Mouse (Mus musculus): ENCODE data around the gene Gadl1. TPM values are rescaled to one million over a fixed set of nuclear protein-coding genes. Genes with fewer than 3 reads are reported as not detected.
A peak's percentile ranks its signal among the peaks of the same experiment; 100 is the strongest.

The Gadl1 gene
- polyA plus RNA-seq, 1 experiment: 0.04 TPM

- DNase-seq (ENCODE audit: low read depth): no peak
- TF ChIP-seq CTCF (IDR thresholded peaks at IDR 0.05; ENCODE audit: borderline replicate concordance, extremely low read depth, insufficient read depth, insufficient read length) (no peak), POLR2A (IDR thresholded peaks at IDR 0.05; ENCODE audit: borderline replicate concordance, extremely low read depth, insufficient read depth, insufficient read length, poor library complexity, severe bottlenecking) (no peak)
Measured at GRCm38 (mm10) chr9:115893947-115894346, 15.3 kb upstream of the Gadl1 start.

GRCm38 (mm10) chr9:115908325-115908724 lies 930 bp upstream of the Gadl1 start:
- TF ChIP-seq CTCF (IDR thresholded peaks at IDR 0.05; ENCODE audit: borderline replicate concordance, extremely low read depth, insufficient read depth, insufficient read length) (no peak), POLR2A (IDR thresholded peaks at IDR 0.05; ENCODE audit: borderline replicate concordance, extremely low read depth, insufficient read depth, insufficient read length, poor library complexity, severe bottlenecking) (no peak)
- no peak for DNase-seq (ENCODE audit: low read depth)

- DNase-seq (ENCODE audit: low read depth): no peak
- no peak for TF ChIP-seq CTCF (IDR thresholded peaks at IDR 0.05; ENCODE audit: borderline replicate concordance, extremely low read depth, insufficient read depth, insufficient read length)
- TF ChIP-seq POLR2A (IDR thresholded peaks at IDR 0.05; ENCODE audit: borderline replicate concordance, extremely low read depth, insufficient read depth, insufficient read length, poor library complexity, severe bottlenecking): no peak
Measured at GRCm38 (mm10) chr9:115914006-115914405, 4.8 kb downstream of the Gadl1 start.

DNA sequence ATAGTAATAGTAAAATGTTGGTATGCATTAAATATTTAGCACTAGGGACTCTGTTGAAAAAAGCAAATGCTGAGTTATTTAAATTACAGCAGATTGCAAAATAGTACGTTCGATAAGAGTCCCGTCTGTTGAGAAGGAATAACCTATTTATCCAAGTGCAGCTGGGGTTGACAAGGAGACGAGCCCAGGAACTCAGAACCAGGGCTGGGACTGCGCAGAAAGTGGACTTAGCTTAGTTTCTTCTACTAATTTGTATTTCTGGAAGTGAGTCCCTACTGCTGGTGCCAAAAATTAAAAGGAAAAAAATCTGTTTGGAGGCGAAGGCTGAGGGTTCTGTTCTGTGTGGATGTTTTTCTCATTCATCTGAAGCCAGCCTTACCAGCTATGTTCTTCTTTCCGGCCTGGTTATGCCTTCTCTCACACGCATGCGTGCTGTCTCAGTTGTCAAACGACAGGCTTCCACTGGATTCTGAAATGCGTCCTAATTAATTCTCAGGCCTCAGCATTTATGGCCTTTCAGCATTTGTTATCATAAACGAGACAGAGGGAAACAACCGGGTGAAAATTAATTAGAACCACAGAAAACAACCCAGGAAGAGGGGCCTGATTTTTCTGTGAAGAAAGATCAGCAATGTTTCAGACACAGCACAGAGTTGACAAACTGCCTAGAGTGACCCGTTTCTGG lies 6.5 kb downstream of the Gadl1 start:
- DNase-seq (ENCODE audit: low read depth): peak; percentile 37

GRCm38 (mm10) chr9:115919736-115920135 lies 10.5 kb downstream of the Gadl1 start:
- TF ChIP-seq POLR2A (IDR thresholded peaks at IDR 0.05; ENCODE audit: borderline replicate concordance, extremely low read depth, insufficient read depth, insufficient read length, poor library complexity, severe bottlenecking) (no peak), CTCF (IDR thresholded peaks at IDR 0.05; ENCODE audit: borderline replicate concordance, extremely low read depth, insufficient read depth, insufficient read length) (no peak)
- DNase-seq (ENCODE audit: low read depth): no peak

More for the DNA sequence above, 6.5 kb downstream of the Gadl1 start:
- TF ChIP-seq POLR2A (IDR thresholded peaks at IDR 0.05; ENCODE audit: borderline replicate concordance, extremely low read depth, insufficient read depth, insufficient read length, poor library complexity, severe bottlenecking): no peak
- TF ChIP-seq CTCF (IDR thresholded peaks at IDR 0.05; ENCODE audit: borderline replicate concordance, extremely low read depth, insufficient read depth, insufficient read length): no peak

- DNase-seq (ENCODE audit: low read depth): no peak
- TF ChIP-seq CTCF (IDR thresholded peaks at IDR 0.05; ENCODE audit: borderline replicate concordance, extremely low read depth, insufficient read depth, insufficient read length): no peak
Measured at GRCm38 (mm10) chr9:115922662-115923061, 13.4 kb downstream of the Gadl1 start.

GRCm38 (mm10) chr9:115924094-115924493 lies 14.8 kb downstream of the Gadl1 start:
- TF ChIP-seq POLR2A (IDR thresholded peaks at IDR 0.05; ENCODE audit: borderline replicate concordance, extremely low read depth, insufficient read depth, insufficient read length, poor library complexity, severe bottlenecking) (no peak), CTCF (IDR thresholded peaks at IDR 0.05; ENCODE audit: borderline replicate concordance, extremely low read depth, insufficient read depth, insufficient read length) (peak; percentile 16; the same call in 1 of the 2 replicates)
- DNase-seq (ENCODE audit: low read depth): no peak

DNA sequence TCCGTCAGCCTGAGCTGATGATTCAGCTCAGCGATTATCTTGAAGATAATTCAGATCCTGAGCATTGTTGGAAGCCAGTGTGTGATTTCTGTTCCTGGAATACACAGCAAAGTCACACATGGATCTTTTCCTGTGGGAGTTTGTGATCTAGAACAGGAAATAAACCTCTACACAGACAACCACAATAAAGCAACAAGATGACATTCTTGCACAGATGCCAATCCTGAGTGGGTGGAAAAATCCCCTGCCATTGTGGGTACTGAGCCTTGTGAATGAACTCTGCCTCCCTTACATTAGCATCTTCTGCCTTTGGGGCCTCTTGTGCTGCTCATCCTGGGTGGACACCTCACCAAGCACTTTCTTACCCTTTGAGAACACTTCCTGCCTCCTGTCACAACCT lies 22.5 kb downstream of the Gadl1 start:
- DNase-seq (ENCODE audit: low read depth): no peak
- TF ChIP-seq POLR2A (IDR thresholded peaks at IDR 0.05; ENCODE audit: borderline replicate concordance, extremely low read depth, insufficient read depth, insufficient read length, poor library complexity, severe bottlenecking) (no peak), CTCF (IDR thresholded peaks at IDR 0.05; ENCODE audit: borderline replicate concordance, extremely low read depth, insufficient read depth, insufficient read length) (no peak)

DNA sequence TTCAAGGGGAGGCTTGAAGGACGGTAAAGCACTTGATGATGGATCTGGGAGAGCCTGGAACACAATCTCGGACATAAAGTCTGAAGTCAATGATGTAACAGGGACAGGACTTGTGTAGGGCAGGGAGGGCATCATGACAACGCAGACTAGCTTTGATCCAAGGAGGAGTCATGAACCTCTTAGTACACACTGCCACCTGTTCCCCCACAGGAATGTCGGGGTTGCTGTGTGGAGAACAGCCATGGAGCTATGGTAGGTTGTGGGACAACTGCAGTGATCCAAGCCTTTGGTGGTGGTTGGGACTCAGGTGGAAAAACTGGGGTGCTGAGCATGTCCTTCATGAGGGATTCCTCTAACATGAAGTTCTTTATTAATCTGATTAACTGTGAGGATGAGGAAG lies 23.5 kb downstream of the Gadl1 start:
- TF ChIP-seq POLR2A (IDR thresholded peaks at IDR 0.05; ENCODE audit: borderline replicate concordance, extremely low read depth, insufficient read depth, insufficient read length, poor library complexity, severe bottlenecking) (no peak), CTCF (IDR thresholded peaks at IDR 0.05; ENCODE audit: borderline replicate concordance, extremely low read depth, insufficient read depth, insufficient read length) (no peak)
- no peak for DNase-seq (ENCODE audit: low read depth)

DNA sequence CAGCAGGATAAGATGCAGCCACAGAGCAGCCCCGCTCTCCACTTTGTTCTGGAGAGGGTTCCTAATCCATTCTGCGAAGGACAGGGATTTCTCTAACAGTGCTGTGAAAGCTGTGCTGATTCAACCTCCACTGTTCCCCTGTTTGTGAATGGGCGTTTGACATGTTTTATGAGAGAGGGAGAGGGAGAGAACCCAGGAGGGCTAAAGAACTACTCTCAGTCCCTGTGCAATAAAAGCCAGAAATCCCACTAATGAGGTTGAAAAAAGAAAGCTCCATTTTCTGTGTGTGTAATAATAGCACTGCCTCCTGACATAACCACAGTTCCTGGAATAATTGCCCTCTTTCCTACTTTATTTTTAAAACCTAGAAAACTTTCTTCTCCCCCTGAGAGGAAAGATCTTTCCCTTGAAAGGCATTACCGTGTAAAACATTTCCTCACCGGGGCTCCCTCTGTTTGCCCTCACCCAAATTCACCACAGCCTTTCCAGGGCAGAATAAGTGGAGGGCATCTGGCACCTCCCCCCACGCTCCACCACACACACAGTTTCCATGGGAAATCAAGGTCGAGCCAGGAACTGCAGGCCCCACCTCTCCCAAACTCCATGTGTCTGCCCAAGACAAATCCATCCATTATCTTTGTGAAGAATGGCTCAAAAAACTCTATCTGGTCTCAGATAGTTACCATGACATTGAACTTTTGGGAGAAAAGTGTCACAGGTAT lies 24.1 kb downstream of the Gadl1 start:
- peak; percentile 58 for DNase-seq (ENCODE audit: low read depth)
- TF ChIP-seq POLR2A (IDR thresholded peaks at IDR 0.05; ENCODE audit: borderline replicate concordance, extremely low read depth, insufficient read depth, insufficient read length, poor library complexity, severe bottlenecking) (no peak), CTCF (IDR thresholded peaks at IDR 0.05; ENCODE audit: borderline replicate concordance, extremely low read depth, insufficient read depth, insufficient read length) (no peak)

- DNase-seq (ENCODE audit: low read depth): no peak
- TF ChIP-seq CTCF (IDR thresholded peaks at IDR 0.05; ENCODE audit: borderline replicate concordance, extremely low read depth, insufficient read depth, insufficient read length) (no peak), POLR2A (IDR thresholded peaks at IDR 0.05; ENCODE audit: borderline replicate concordance, extremely low read depth, insufficient read depth, insufficient read length, poor library complexity, severe bottlenecking) (no peak)
Measured at GRCm38 (mm10) chr9:115934288-115934687, 25.0 kb downstream of the Gadl1 start.

DNA sequence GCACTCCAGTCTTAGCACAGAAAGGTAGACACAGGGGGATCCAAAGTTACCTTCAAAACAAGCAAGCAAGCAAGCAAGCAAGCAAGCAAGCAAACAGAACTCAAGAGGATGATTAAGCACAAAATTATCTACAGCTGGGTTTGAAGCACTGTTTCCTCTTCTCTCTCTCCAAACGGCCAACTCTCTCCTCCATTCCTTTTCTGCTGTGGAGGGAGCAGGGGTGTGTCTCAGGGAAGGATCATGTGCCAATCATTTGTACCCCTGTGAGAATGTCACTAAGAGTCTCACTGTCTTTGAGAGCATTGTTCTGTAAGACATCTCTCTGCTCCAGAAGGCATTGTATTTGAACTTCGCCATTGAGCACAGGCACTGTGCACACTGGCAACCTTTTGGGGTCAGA lies 27.1 kb downstream of the Gadl1 start:
- TF ChIP-seq CTCF (IDR thresholded peaks at IDR 0.05; ENCODE audit: borderline replicate concordance, extremely low read depth, insufficient read depth, insufficient read length): no peak
- TF ChIP-seq POLR2A (IDR thresholded peaks at IDR 0.05; ENCODE audit: borderline replicate concordance, extremely low read depth, insufficient read depth, insufficient read length, poor library complexity, severe bottlenecking): no peak
- no peak for DNase-seq (ENCODE audit: low read depth)

All from brain, embryonic 14.5 days (tissue).